Mouse (Mus musculus) heart, adult 2 months (tissue): ENCODE measurements at regions not wholly inside any gene's neighbourhood (a gene's known extent, or its start where the extent isn't known, plus 50 kb on each side); places are given as distances from the start of the nearest gene placed in this dataset.

ENCODE experiments used
- CTCF ChIP-seq: fragments of 200-600 bp; IDR thresholded peaks from 2 replicates; pipeline ENCODE4 v1.8.1; 2022; ENCODE audit warnings: antibody characterized with exemption, mild to moderate bottlenecking, moderate library complexity
- EP300 ChIP-seq: fragments of 200-500 bp; IDR thresholded peaks from 2 replicates; pipeline ENCODE4 v1.6.1; 2011; ENCODE audit warnings: low read depth, low read length, control low read depth; ENCODE audit not compliant: insufficient read depth

DNA sequence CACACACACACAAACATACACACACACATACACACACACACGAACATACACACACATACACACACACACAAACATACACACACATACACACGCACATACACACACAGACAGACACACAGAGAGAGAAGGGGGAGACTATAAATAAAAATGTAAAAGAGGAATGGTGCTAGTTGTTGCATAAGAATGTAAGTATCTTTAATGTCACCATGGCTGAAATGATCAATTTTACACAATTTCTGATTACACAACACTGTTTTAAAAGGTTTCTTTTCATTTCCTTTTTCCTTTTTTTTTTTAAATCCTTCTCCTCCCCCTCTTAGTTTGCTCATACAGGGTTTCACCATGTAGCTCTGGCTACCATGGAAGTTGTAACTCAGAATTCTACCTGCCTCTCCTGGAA is 125.9 kb upstream of the Atp6ap2 start:
- no peak for TF ChIP-seq EP300
- no peak for TF ChIP-seq CTCF
